Mouse (Mus musculus): Measurements from ENCODE around the gene Fam174b. TPM values are rescaled to one million over a fixed set of nuclear protein-coding genes. Genes with fewer than 3 reads are reported as not detected.

Gene Fam174b
- total and polyA plus RNA-seq, 3 experiments: 1.4 to 1.7 TPM; not detected in 1

GRCm38 (mm10) chr7:73704305-73704704 lies 35.8 kb upstream of the Fam174b start:
- no peak for TF ChIP-seq ZKSCAN1 (IDR thresholded peaks at IDR 0.05; ENCODE audit: low read depth, low read length)
- TF ChIP-seq HCFC1 (IDR thresholded peaks at IDR 0.05; ENCODE audit: low read depth, low read length): no peak
- no peak for TF ChIP-seq POLR2AphosphoS5 (IDR thresholded peaks at IDR 0.05; ENCODE audit: borderline replicate concordance, low read depth, low read length)
- no peak for TF ChIP-seq TAL1 (IDR thresholded peaks at IDR 0.05; ENCODE audit: low read length)
- TF ChIP-seq TCF12 (IDR thresholded peaks at IDR 0.05; ENCODE audit: low read depth, low read length): no peak
- no peak for TF ChIP-seq NRF1 (IDR thresholded peaks at IDR 0.05; ENCODE audit: insufficient read depth, low read depth, low read length, poor library complexity, severe bottlenecking)
- TF ChIP-seq ZMIZ1 (IDR thresholded peaks at IDR 0.05; ENCODE audit: low read depth, low read length): no peak
- TF ChIP-seq MAX (IDR thresholded peaks at IDR 0.05; ENCODE audit: low read length): no peak
- TF ChIP-seq ZNF384 (IDR thresholded peaks at IDR 0.05; ENCODE audit: low read depth, low read length): no peak
- TF ChIP-seq MAFK (IDR thresholded peaks at IDR 0.05; ENCODE audit: borderline replicate concordance, low read depth, low read length): no peak
- no peaks in the 10 kb centered on the region for H3K9me3 ChIP-seq (replicated peaks; ENCODE audit: insufficient read depth, low read length)
- no peak overlapping the region for H3K4me3 ChIP-seq (ENCODE audit: control insufficient read depth in 1 of 2, insufficient read depth in 1 of 2, low read depth in 2 of 2, low read length in 2 of 2)
- H3K79me2 ChIP-seq (ENCODE audit: control insufficient read depth, insufficient read depth, low read length, poor library complexity): no peaks in the 10 kb centered on the region
- no peak for DNase-seq (ENCODE audit: low read depth, low spot score)
- H3K36me3 ChIP-seq (ENCODE audit: control insufficient read depth in 1 of 2, insufficient read depth in 2 of 2, low read length in 2 of 2): no peaks in the 10 kb centered on the region
- H3K27ac ChIP-seq (ENCODE audit: control insufficient read depth, low read depth, low read length): no peak overlapping the region
- H3K4me1 ChIP-seq (ENCODE audit: control insufficient read depth in 1 of 2, insufficient read depth in 2 of 2, low read length in 2 of 2): no peaks in the 10 kb centered on the region
- H3K27me3 ChIP-seq (ENCODE audit: control insufficient read depth in 1 of 2, insufficient read depth in 2 of 2, low read length in 2 of 2): peaks cover 0 to 3% of the 10 kb centered on the region in 2 experiments; a peak in 2 of 4 replicates
- no peak overlapping the region for H3K9ac ChIP-seq (ENCODE audit: control insufficient read depth, low read depth, low read length, poor library complexity, severe bottlenecking)

GRCm38 (mm10) chr7:73713506-73713905 lies 26.6 kb upstream of the Fam174b start:
- no peak overlapping the region for H3K27ac ChIP-seq (ENCODE audit: control insufficient read depth, low read depth, low read length)
- H3K4me3 ChIP-seq (ENCODE audit: control insufficient read depth in 1 of 2, insufficient read depth in 1 of 2, low read depth in 2 of 2, low read length in 2 of 2): no peak overlapping the region
- no peaks in the 10 kb centered on the region for H3K9me3 ChIP-seq (replicated peaks; ENCODE audit: insufficient read depth, low read length)
- no peak for DNase-seq (ENCODE audit: low read depth, low spot score)
- no peaks in the 10 kb centered on the region for H3K36me3 ChIP-seq (ENCODE audit: control insufficient read depth in 1 of 2, insufficient read depth in 2 of 2, low read length in 2 of 2)
- TF ChIP-seq MEF2A (IDR thresholded peaks at IDR 0.05; ENCODE audit: extremely low read depth, insufficient replicate concordance, low read depth, low read length, poor library complexity, severe bottlenecking) (no peak), TBP (IDR thresholded peaks at IDR 0.05; ENCODE audit: low read depth, low read length) (no peak), NRF1 (IDR thresholded peaks at IDR 0.05; ENCODE audit: insufficient read depth, low read depth, low read length, poor library complexity, severe bottlenecking) (no peak), KAT2A (conservative IDR thresholded peaks at IDR 0.05; ENCODE audit: low read depth, low read length) (no peak), CHD1 (IDR thresholded peaks at IDR 0.05; ENCODE audit: low read depth, low read length) (no peak), MAZ (IDR thresholded peaks at IDR 0.05; ENCODE audit: low read depth, low read length) (no peak), JUND (IDR thresholded peaks at IDR 0.05; ENCODE audit: low read depth, low read length) (no peak), POLR2AphosphoS5 (IDR thresholded peaks at IDR 0.05; ENCODE audit: borderline replicate concordance, low read depth, low read length) (no peak), RCOR1 (IDR thresholded peaks at IDR 0.05; ENCODE audit: low read depth, low read length) (no peak), RAD21 (IDR thresholded peaks at IDR 0.05; ENCODE audit: low read depth, low read length) (no peak), BHLHE40 (IDR thresholded peaks at IDR 0.05; ENCODE audit: borderline replicate concordance, low read depth, low read length) (no peak), CTCF (IDR thresholded peaks at IDR 0.05 in 2 of 3, conservative IDR thresholded peaks at IDR 0.05 in 1 of 3; ENCODE audit: control insufficient read depth in 1 of 3, insufficient read depth in 1 of 3, low read depth in 2 of 3, low read length in 3 of 3, poor library complexity in 1 of 3, severe bottlenecking in 1 of 3) (no peak), MYC (IDR thresholded peaks at IDR 0.05; ENCODE audit: low read depth, low read length) (no peak), UBTF (IDR thresholded peaks at IDR 0.05; ENCODE audit: borderline replicate concordance, insufficient read depth, low read depth, low read length) (no peak), MYB (IDR thresholded peaks at IDR 0.05; ENCODE audit: low read depth, low read length) (no peak), HCFC1 (IDR thresholded peaks at IDR 0.05; ENCODE audit: low read depth, low read length) (no peak), ZMIZ1 (IDR thresholded peaks at IDR 0.05; ENCODE audit: low read depth, low read length) (no peak), MAFK (IDR thresholded peaks at IDR 0.05; ENCODE audit: borderline replicate concordance, low read depth, low read length) (no peak), GABPA (IDR thresholded peaks at IDR 0.05; ENCODE audit: low read depth, low read length) (no peak)
- no peak overlapping the region for H3K9ac ChIP-seq (ENCODE audit: control insufficient read depth, low read depth, low read length, poor library complexity, severe bottlenecking)
- H3K4me1 ChIP-seq (ENCODE audit: control insufficient read depth in 1 of 2, insufficient read depth in 2 of 2, low read length in 2 of 2): no peaks in the 10 kb centered on the region
- no peaks in the 10 kb centered on the region for H3K79me2 ChIP-seq (ENCODE audit: control insufficient read depth, insufficient read depth, low read length, poor library complexity)
- H3K27me3 ChIP-seq (ENCODE audit: control insufficient read depth in 1 of 2, insufficient read depth in 2 of 2, low read length in 2 of 2): no peaks in the 10 kb centered on the region; a peak in 1 of 4 replicates
